Mouse (Mus musculus): ENCODE data around the gene Rbpj. TPM values are rescaled to one million over a fixed set of nuclear protein-coding genes. Genes with fewer than 3 reads are reported as not detected.

The Rbpj gene
- polyA plus RNA-seq, 1 experiment, result 16.0 TPM

DNA sequence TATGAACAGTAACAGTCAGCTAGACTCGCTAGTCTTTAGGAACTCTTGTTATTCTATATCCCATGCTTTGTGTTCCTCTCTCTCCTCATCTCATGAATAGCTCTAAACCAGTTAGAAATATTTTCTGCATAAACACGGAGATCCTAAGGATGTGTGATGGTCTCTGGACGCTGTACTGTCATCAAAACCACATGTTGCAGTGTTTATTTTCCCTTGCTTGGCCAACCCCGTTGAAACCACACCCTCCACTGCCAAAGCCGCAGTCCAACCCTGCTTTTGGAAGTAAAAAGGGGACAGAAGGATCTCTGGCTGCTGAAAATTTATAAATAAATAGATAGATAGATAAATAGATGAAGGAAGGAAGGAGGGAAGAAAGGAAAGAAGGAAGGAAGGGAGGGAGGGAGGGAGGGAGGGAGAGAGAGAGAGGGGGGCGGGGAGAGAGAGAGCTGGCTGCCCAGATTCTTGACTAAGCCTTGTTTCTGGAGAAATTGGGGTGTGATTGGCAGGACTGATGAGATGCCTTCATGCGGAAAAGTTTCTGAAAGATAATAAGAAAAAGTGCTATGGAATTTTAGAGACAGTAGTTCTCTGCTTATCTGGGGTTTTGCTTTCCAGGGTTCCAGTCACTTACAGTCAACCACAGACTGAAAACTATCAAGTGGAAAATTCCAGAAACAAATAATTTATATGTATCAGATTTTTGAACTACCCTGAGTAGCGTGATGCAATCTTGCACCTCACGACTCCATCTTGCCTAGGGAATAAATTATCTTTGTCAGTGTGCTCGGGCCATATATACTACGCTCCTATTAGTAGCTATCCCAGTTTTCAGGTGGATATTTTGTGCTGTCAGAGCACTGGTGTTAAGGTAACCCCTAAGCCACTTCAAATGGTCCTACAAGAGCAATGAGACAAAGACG, 70.9 kb downstream of the Rbpj start:
- no peak overlapping the region for H3ac ChIP-seq (ENCODE audit: control insufficient read depth, insufficient read length)
- no peaks in the 10 kb centered on the region for H3K27me3 ChIP-seq (ENCODE audit: control insufficient read depth, insufficient read depth, insufficient read length)
- H3K79me2 ChIP-seq (ENCODE audit: control insufficient read depth, insufficient read depth), result no peaks in the 10 kb centered on the region
- no peaks in the 10 kb centered on the region for H3K36me3 ChIP-seq (ENCODE audit: control insufficient read depth, insufficient read depth)
- no peak overlapping the region for H3K4me3 ChIP-seq
- H3K4me2 ChIP-seq (ENCODE audit: low read depth), result peak overlapping the region; percentile 63
- TF ChIP-seq TCF3 (IDR thresholded peaks at IDR 0.05; ENCODE audit: insufficient read length, low read depth) (no peak), POLR2AphosphoS2 (IDR thresholded peaks at IDR 0.05; ENCODE audit: insufficient read length, low read depth) (no peak), MAX (IDR thresholded peaks at IDR 0.05; ENCODE audit: low read depth) (peak; percentile 29), SRF (IDR thresholded peaks at IDR 0.05; ENCODE audit: control insufficient read depth, insufficient read length, low read depth) (no peak), E2F4 (IDR thresholded peaks at IDR 0.05; ENCODE audit: insufficient read depth) (no peak), CEBPB (IDR thresholded peaks at IDR 0.05; ENCODE audit: insufficient read depth, poor library complexity, severe bottlenecking) (peak; percentile 80), REST (IDR thresholded peaks at IDR 0.05; ENCODE audit: insufficient read depth, insufficient read length) (no peak), MYOG (IDR thresholded peaks at IDR 0.05; ENCODE audit: control insufficient read depth in 1 of 3, insufficient read depth in 1 of 3, insufficient read length in 2 of 3, low read depth in 2 of 3) (no peak), POLR2A (IDR thresholded peaks at IDR 0.05; ENCODE audit: insufficient read length, low read depth) (no peak), TCF12 (IDR thresholded peaks at IDR 0.05; ENCODE audit: insufficient read depth, poor library complexity, severe bottlenecking) (no peak), USF1 (IDR thresholded peaks at IDR 0.05; ENCODE audit: low read depth) (no peak), MYOD1 (IDR thresholded peaks at IDR 0.05; ENCODE audit: control insufficient read depth in 1 of 3, insufficient read length in 2 of 3, low read depth in 2 of 3) (no peak)

DNA sequence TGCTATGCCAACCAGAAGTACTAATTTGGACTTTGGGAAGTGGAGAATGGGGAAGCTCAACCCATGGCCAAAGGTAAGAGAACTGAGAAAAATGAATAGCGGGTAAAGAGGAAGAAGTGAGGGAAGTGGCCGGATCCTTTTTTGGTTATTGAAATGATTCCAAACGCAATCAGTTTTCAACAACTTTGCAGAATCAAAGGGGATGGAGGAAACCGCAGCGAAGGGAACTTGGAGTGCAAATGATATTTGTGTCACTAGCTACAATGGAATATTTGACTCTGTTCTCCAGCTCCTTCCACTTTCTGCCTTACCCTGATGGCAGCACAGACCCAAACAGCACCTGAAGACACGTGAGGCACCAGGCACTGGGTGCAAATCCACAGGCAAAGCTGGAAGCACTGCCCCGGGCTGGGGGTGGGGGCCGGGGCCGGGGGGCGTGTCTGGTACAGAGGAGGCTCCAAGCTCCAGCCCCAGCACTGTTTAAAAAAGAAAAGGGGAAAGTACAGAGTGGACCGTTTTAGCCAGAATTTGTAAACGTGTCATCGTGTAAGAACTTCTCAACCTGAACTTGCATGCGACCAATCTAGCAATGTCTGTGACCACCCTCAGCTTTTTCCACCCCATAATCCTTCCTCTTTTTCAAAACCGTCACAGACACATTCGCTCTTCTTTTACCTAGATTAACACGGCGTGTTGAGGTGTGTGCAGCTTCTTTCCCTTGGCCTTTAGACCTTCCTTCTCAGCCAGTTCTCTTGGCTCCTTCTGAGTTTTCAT, 74.1 kb downstream of the Rbpj start:
- H3K4me2 ChIP-seq (ENCODE audit: low read depth), result no peak overlapping the region
- no peak overlapping the region for H3K4me3 ChIP-seq
- H3K36me3 ChIP-seq (ENCODE audit: control insufficient read depth, insufficient read depth), result no peaks in the 10 kb centered on the region
- TF ChIP-seq CEBPB (IDR thresholded peaks at IDR 0.05; ENCODE audit: insufficient read depth, poor library complexity, severe bottlenecking), result no peak
- TF ChIP-seq SRF (IDR thresholded peaks at IDR 0.05; ENCODE audit: control insufficient read depth, insufficient read length, low read depth), result no peak
- TF ChIP-seq MYOD1 (IDR thresholded peaks at IDR 0.05; ENCODE audit: control insufficient read depth in 1 of 3, insufficient read length in 2 of 3, low read depth in 2 of 3), result no peak
- no peak for TF ChIP-seq TCF12 (IDR thresholded peaks at IDR 0.05; ENCODE audit: insufficient read depth, poor library complexity, severe bottlenecking)
- H3ac ChIP-seq (ENCODE audit: control insufficient read depth, insufficient read length), result no peak overlapping the region
- no peaks in the 10 kb centered on the region for H3K79me2 ChIP-seq (ENCODE audit: control insufficient read depth, insufficient read depth)
- H3K27me3 ChIP-seq (ENCODE audit: control insufficient read depth, insufficient read depth, insufficient read length), result no peaks in the 10 kb centered on the region

DNA sequence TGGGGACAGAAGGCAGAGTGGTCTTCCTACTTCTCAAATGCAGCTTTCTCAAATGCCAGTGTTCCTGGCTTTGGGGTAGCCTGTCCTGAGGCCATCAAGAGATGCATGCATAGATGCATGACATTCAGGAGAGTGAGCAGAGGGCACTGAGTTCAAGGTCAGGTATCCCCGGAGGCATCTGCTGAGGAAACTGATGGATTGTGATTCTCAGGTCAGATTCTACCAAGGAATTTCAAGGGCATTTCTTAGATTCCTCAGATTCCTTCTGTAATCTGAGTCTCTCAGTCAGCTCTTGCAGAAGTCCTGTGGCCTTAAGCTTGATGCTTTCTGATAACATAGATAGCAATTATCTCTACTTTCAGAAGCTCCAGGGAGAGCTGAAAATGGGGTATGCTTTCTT, 76.1 kb downstream of the Rbpj start:
- no peak overlapping the region for H3ac ChIP-seq (ENCODE audit: control insufficient read depth, insufficient read length)
- H3K4me2 ChIP-seq (ENCODE audit: low read depth), result no peak overlapping the region
- no peak overlapping the region for H3K4me3 ChIP-seq
- TF ChIP-seq MYOG (IDR thresholded peaks at IDR 0.05; ENCODE audit: control insufficient read depth in 1 of 3, insufficient read depth in 1 of 3, insufficient read length in 2 of 3, low read depth in 2 of 3), result no peak
- 0 out of 2 replicates have a peak, but pooled peaks have one; percentile 7 for TF ChIP-seq CEBPB (IDR thresholded peaks at IDR 0.05; ENCODE audit: insufficient read depth, poor library complexity, severe bottlenecking)
- no peaks in the 10 kb centered on the region for H3K27me3 ChIP-seq (ENCODE audit: control insufficient read depth, insufficient read depth, insufficient read length)
- no peaks in the 10 kb centered on the region for H3K36me3 ChIP-seq (ENCODE audit: control insufficient read depth, insufficient read depth)
- H3K79me2 ChIP-seq (ENCODE audit: control insufficient read depth, insufficient read depth), result no peaks in the 10 kb centered on the region

DNA sequence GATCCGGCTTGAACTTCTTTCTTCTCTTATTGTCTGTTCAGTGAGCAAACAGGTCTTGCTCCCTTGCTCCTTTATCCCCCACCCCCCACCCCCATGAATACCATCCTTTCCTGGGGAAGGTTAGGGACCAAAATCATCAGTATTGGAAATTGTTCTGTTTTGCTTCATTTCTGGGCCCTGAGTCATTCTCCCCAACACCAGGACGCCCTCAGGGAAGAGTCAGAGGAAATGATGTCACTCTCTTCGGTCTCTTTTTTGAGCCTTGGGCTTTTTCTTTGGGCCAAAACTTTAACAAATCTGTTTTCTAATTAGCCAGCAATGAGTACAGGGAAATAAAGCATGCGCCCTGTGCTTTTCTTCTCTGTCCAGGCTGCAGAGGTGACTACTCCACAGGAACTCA, 77.4 kb downstream of the Rbpj start:
- TF ChIP-seq POLR2AphosphoS2 (IDR thresholded peaks at IDR 0.05; ENCODE audit: insufficient read length, low read depth) (no peak), MYOD1 (IDR thresholded peaks at IDR 0.05; ENCODE audit: control insufficient read depth in 1 of 3, insufficient read length in 2 of 3, low read depth in 2 of 3) (no peak), POLR2A (IDR thresholded peaks at IDR 0.05; ENCODE audit: insufficient read length, low read depth) (no peak), REST (IDR thresholded peaks at IDR 0.05; ENCODE audit: insufficient read depth, insufficient read length) (no peak), TCF3 (IDR thresholded peaks at IDR 0.05; ENCODE audit: insufficient read length, low read depth) (no peak), USF1 (IDR thresholded peaks at IDR 0.05; ENCODE audit: low read depth) (no peak), SRF (IDR thresholded peaks at IDR 0.05; ENCODE audit: control insufficient read depth, insufficient read length, low read depth) (no peak), MAX (IDR thresholded peaks at IDR 0.05; ENCODE audit: low read depth) (no peak), E2F4 (IDR thresholded peaks at IDR 0.05; ENCODE audit: insufficient read depth) (no peak), MYOG (IDR thresholded peaks at IDR 0.05; ENCODE audit: control insufficient read depth in 1 of 3, insufficient read depth in 1 of 3, insufficient read length in 2 of 3, low read depth in 2 of 3) (no peak), CEBPB (IDR thresholded peaks at IDR 0.05; ENCODE audit: insufficient read depth, poor library complexity, severe bottlenecking) (no peak), TCF12 (IDR thresholded peaks at IDR 0.05; ENCODE audit: insufficient read depth, poor library complexity, severe bottlenecking) (no peak)
- Histone ChIP-seq H3K79me2 (ENCODE audit: control insufficient read depth, insufficient read depth) (no peaks in the 10 kb centered on the region), H3K27me3 (ENCODE audit: control insufficient read depth, insufficient read depth, insufficient read length) (no peaks in the 10 kb centered on the region), H3K4me2 (ENCODE audit: low read depth) (peak overlapping the region; percentile 37), H3K4me3 (no peak overlapping the region), H3ac (ENCODE audit: control insufficient read depth, insufficient read length) (no peak overlapping the region), H3K36me3 (ENCODE audit: control insufficient read depth, insufficient read depth) (no peaks in the 10 kb centered on the region)

All from myocyte (in vitro differentiated cells).